Mouse (Mus musculus) G1E (cell line): ENCODE measurements at regions not wholly inside any gene's neighbourhood (a gene's known extent, or its start where the extent isn't known, plus 50 kb on each side); places are given as distances from the start of the nearest gene placed in this dataset.

Source experiments
- ATAC-seq: 2 replicates; pipeline ENCODE4 v1.8.0; 2016; ENCODE audit warnings: mild to moderate bottlenecking; ENCODE audit not compliant: insufficient number of reproducible peaks, poor library complexity, low FRiP score, severe bottlenecking; ENCODE audit errors: extremely low read depth
- DNase-seq: peaks from one replicate; pipeline ENCODE4 v3.0.0; 2012; ENCODE audit warnings: low spot score
- H3K27me3 ChIP-seq: 2 replicates; pipeline ENCODE4 v1.6.1; 2012; ENCODE audit warnings: mild to moderate bottlenecking, low read length, inconsistent platforms; ENCODE audit not compliant: insufficient read depth
- H3K36me3 ChIP-seq: replicated peaks from 2 replicates; pipeline ENCODE3; 2012; ENCODE audit warnings: mild to moderate bottlenecking, inconsistent platforms
- H3K4me1 ChIP-seq: 2 replicates; pipeline ENCODE4 v1.6.1; 2012; ENCODE audit warnings: low read depth, low read length, inconsistent platforms, mixed read lengths; ENCODE audit not compliant: insufficient read depth
- H3K4me3 ChIP-seq: 2 replicates; pipeline ENCODE4 v1.5.1; 2012; ENCODE audit warnings: low read depth, mild to moderate bottlenecking, inconsistent platforms, low read length, moderate library complexity, mixed read lengths
- H3K9me3 ChIP-seq: replicated peaks from 2 replicates; pipeline ENCODE4 v1.6.1; 2012; ENCODE audit warnings: inconsistent platforms
- CTCF ChIP-seq: IDR thresholded peaks from 2 replicates; pipeline ENCODE4 v1.5.1; 2012; ENCODE audit warnings: low read depth, low read length, inconsistent platforms, mixed read lengths
- GATA1 ChIP-seq: IDR thresholded peaks from 2 replicates; pipeline ENCODE4 v1.6.1; 2012; ENCODE audit warnings: borderline replicate concordance, low read length, inconsistent platforms, mixed read lengths
- GATA2 ChIP-seq: IDR thresholded peaks from 2 replicates; pipeline ENCODE4 v1.6.1; 2012; ENCODE audit warnings: low read depth, low read length, inconsistent platforms, borderline replicate concordance
- POLR2AphosphoS5 ChIP-seq: IDR thresholded peaks from 2 replicates; pipeline ENCODE4 v1.6.1; 2012; ENCODE audit warnings: low read depth, low read length, inconsistent platforms; ENCODE audit not compliant: insufficient replicate concordance
- TAL1 ChIP-seq: conservative IDR thresholded peaks from 2 replicates; pipeline ENCODE4 v1.6.1; 2012; ENCODE audit warnings: low read depth, low read length, inconsistent platforms, mixed read lengths

- no peak for DNase-seq
- Histone ChIP-seq H3K4me3 (no peak overlapping the region), H3K4me1 (no peaks in the 10 kb centered on the region), H3K27me3 (no peaks in the 10 kb centered on the region), H3K9me3 (peaks cover 63% of the 10 kb centered on the region), H3K36me3 (no peaks in the 10 kb centered on the region)
- no peak for TF ChIP-seq POLR2AphosphoS5
- TF ChIP-seq CTCF, result no peak
- TF ChIP-seq GATA2, result no peak
- no peak for TF ChIP-seq GATA1
- no peak for TF ChIP-seq TAL1
- no peak for ATAC-seq
Observed at GRCm38 (mm10) chr4:84108592-84108991, 566.5 kb downstream of the Bnc2 start.

- no peaks in the 10 kb centered on the region for H3K27me3 ChIP-seq
- no peak for TF ChIP-seq GATA2
- TF ChIP-seq TAL1, result no peak
- no peak for TF ChIP-seq CTCF
- TF ChIP-seq POLR2AphosphoS5, result no peak
- no peak for TF ChIP-seq GATA1
- no peak for ATAC-seq
- no peaks in the 10 kb centered on the region for H3K4me1 ChIP-seq
- H3K9me3 ChIP-seq, result peaks cover 62% of the 10 kb centered on the region
- no peaks in the 10 kb centered on the region for H3K36me3 ChIP-seq
- no peak for DNase-seq
- H3K4me3 ChIP-seq, result no peak overlapping the region
Observed at GRCm38 (mm10) chr4:84109771-84110503, 565.1 kb downstream of the Bnc2 start.

- no peaks in the 10 kb centered on the region for H3K4me1 ChIP-seq
- H3K27me3 ChIP-seq, result no peaks in the 10 kb centered on the region
- peaks cover 59% of the 10 kb centered on the region for H3K9me3 ChIP-seq
- DNase-seq (no peak), ATAC-seq (no peak)
- no peak for TF ChIP-seq CTCF
- no peak for TF ChIP-seq POLR2AphosphoS5
- no peak for TF ChIP-seq GATA1
- TF ChIP-seq TAL1, result no peak
- TF ChIP-seq GATA2, result no peak
- H3K4me3 ChIP-seq, result no peak overlapping the region
- no peaks in the 10 kb centered on the region for H3K36me3 ChIP-seq
Observed at GRCm38 (mm10) chr4:84114162-84115040, 560.7 kb downstream of the Bnc2 start.

GRCm38 (mm10) chr4:84118284-84118919, 556.7 kb downstream of the Bnc2 start:
- H3K36me3 ChIP-seq, result no peaks in the 10 kb centered on the region
- peaks cover 60% of the 10 kb centered on the region for H3K9me3 ChIP-seq
- DNase-seq (no peak), ATAC-seq (no peak)
- H3K4me1 ChIP-seq, result no peaks in the 10 kb centered on the region
- no peaks in the 10 kb centered on the region for H3K27me3 ChIP-seq
- H3K4me3 ChIP-seq, result no peak overlapping the region
- TF ChIP-seq TAL1, result no peak
- no peak for TF ChIP-seq POLR2AphosphoS5
- TF ChIP-seq CTCF, result no peak

GRCm38 (mm10) chr4:84119616-84120015, 555.5 kb downstream of the Bnc2 start:
- no peak for ATAC-seq
- H3K4me1 ChIP-seq, result no peaks in the 10 kb centered on the region
- no peaks in the 10 kb centered on the region for H3K36me3 ChIP-seq
- no peak for TF ChIP-seq CTCF
- no peak for TF ChIP-seq GATA2
- TF ChIP-seq POLR2AphosphoS5, result no peak
- TF ChIP-seq GATA1, result no peak
- no peak for TF ChIP-seq TAL1
- peaks cover 51% of the 10 kb centered on the region for H3K9me3 ChIP-seq
- DNase-seq, result no peak
- H3K27me3 ChIP-seq, result no peaks in the 10 kb centered on the region
- H3K4me3 ChIP-seq, result no peak overlapping the region

- Histone ChIP-seq H3K4me1 (no peaks in the 10 kb centered on the region), H3K36me3 (no peaks in the 10 kb centered on the region), H3K4me3 (no peak overlapping the region), H3K9me3 (peaks cover 53% of the 10 kb centered on the region), H3K27me3 (no peaks in the 10 kb centered on the region)
- no peak for TF ChIP-seq TAL1
- no peak for TF ChIP-seq POLR2AphosphoS5
- no peak for TF ChIP-seq GATA1
- TF ChIP-seq GATA2, result no peak
- no peak for TF ChIP-seq CTCF
- DNase-seq (no peak), ATAC-seq (no peak)
Observed at GRCm38 (mm10) chr4:84120330-84120729, 554.7 kb downstream of the Bnc2 start.
